Mouse (Mus musculus) left cerebral cortex, postnatal 36 days (tissue): ENCODE data around the gene Ppp2r5d. TPM values are rescaled to one million over a fixed set of nuclear protein-coding genes. Genes with fewer than 3 reads are reported as not detected.

ENCODE experiments used
- DNase-seq, 2 experiments: peaks; one replicate each; pipeline ENCODE4 v3.0.0; 2021 to 2022; ENCODE audit warnings: low spot score in 2 of 2, mixed read lengths in 1 of 2
- intact Hi-C: fragments of 180-260 bp; cut with DNase I; formaldehyde crosslinking; loops from one replicate; pipeline ENCODE4 v1.15.1; 2025
- total RNA-seq, 2 experiments: library from RNA; stranded (reverse); gene quantifications; 2 replicates each; pipeline ENCODE4 v1.2.3; 2021

The Ppp2r5d gene
- total RNA-seq, 2 experiments from 2014 or later, result 81.9 to 84.7 TPM

- intact Hi-C loops, result no loop called here
- no peak for DNase-seq
Measured at GRCm38 (mm10) chr17:46685913-46686312, 19.0 kb downstream of the Ppp2r5d start.

DNA sequence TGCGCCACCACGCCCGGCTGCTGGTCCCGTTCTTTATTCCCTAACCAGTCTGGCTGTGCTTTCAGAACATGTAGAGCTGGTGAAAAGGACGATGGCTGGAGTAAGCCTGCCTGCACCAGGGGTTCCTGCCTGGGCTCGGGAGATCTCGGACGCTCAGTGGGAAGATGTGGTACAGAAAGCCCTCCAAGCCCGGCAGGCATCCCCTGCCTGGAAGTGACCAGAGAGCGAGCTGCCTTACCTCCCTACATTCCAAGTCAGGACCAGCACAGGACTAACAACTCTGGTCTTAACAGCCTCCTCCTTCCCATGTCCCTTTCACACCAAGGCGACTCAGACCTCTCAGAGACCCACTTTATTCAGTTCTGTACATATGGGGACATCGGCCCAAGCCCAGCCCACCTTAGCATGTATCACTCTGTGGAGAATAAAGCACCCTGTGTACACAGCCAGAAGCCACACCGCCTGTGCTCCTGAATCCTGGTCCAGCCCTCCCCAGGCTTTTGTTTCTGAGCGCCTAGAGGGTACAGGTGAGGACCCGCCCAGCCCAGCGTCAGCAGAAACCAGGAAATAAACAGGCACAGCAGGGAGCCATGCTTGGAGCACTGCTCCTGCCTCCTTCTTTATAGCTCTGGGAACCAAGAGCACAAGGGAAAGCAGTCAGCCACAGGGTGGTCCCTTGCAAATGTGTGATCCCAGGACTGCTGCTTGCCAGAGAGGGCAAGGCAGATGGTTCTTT is 22.1 kb downstream of the Ppp2r5d start:
- intact Hi-C loops, result no loop called here
- DNase-seq, result no peak

DNA sequence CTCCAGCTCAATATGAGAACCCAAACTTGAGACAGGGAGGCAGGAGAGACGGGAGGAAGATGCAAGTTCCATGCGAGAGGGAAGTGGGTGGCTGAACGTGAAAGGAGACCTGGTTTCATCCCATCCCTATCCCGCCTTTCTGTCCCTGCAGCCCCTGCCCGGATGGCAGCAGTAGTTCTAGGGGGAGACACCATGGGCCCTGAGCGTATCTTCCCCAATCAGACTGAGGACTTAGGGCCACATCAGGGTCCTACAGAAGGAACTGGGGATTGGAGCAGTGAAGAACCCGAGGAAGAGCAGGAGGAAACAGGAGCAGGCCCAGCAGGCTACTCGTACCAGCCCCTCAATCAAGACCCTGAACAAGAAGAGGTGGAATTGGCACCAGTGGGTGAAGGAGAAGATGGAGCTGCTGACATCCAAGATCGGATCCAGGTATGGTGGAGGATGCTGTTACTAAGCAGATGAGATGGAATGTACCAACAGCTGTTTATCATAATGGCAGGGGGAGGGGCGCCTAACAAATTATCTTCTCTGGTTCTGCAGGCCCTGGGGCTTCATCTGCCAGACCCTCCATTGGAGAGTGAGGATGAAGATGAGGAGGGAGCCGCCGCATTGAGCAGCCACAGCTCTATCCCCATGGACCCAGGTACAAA is 23.3 kb downstream of the Ppp2r5d start:
- no peak for DNase-seq
- intact Hi-C loops, result loop anchor here (2.0 kb wide), 1 partner anchor 35 kb away; the partner anchor contains the start of genes Klc4 and Mrpl2

DNA sequence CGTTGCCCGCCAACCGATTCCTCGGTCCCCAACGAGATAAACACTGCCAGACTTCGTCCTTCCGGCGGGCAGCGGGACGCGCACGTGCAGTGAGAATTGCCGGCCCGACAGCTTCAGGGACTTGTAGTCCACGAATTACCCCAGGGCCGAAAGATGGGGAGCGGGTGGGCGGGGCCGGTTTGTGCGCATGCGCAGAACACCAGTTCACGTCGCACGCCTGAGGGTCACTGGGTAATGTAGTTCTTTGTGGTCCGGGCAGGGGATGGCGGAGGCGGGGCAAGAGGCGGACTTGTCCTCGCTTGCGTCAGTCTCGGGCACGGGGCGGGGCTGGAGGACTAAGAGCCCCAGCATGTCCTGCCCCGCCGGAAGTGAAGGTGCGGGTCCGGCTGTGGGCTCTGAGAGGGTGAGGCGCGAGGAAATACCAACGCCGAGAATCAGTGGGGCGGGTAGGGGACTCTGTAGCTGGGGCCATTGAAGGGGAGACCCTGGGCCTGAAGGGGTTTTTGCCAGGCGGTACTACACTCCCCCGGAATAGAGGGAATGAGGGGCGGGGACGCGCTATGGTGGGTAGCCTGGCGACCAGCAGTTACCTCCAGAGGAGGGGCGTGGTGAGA is 24.0 kb downstream of the Ppp2r5d start, which contains the start of gene Klhdc3:
Gene Klhdc3, minus strand, starts transcription at position 155 of the 614 bp plus-strand sequence.
- DNase-seq, result peak; percentile 96 to 97
- intact Hi-C loops, result loop anchor here (2.0 kb wide), 1 partner anchor 34 kb away; the partner anchor contains the start of genes Klc4 and Mrpl2

DNA sequence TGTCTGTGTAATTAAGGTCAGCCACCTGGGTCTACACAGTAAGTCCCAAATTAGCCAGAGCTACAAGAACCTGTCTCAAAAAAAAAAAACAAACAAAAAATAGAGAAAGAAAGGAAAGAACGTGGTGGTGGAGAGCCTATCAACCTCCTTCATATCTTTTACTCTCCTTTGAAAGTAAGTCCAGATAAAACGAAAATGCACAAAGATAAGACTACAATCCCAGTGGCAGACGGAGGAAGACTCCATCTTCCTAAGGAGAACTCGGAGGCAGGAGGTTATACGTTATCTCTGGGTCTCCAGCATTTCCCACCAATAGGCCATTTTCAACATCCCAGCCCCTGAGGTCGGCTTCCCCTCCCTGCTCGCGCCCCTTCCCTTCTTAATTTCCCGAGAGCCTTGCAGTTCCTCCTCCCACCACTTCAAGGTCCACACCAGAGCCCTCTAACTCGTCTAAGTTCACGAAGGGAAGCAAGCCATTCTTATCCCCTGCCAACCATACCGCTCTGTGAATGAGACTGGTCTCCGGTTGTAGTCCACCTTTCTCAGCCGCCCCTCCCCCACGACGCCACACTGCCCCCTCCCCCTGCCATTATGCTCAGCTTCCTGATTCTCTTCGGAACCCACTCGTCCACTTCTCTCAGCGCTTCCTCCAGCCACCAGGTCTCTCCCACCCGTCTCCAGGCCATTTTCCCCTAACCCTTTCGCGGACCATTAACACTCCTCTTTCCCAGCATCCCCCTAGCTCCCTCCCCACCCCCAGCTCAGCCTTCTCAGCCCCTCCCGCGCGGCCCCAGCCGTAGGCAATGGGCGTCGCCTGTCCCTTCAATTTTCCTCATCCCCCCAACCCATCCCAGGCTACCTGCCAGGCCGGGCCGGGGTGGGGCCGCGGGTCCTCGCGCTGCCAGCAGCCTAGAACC is 24.8 kb downstream of the Ppp2r5d start:
- DNase-seq, result no peak
- intact Hi-C loops, result loop anchor here (2.0 kb wide), 1 partner anchor 33 kb away; the partner anchor contains the start of genes Klc4 and Mrpl2

- intact Hi-C loops, result no loop called here
- DNase-seq, result no peak
Measured at GRCm38 (mm10) chr17:46678911-46679310, 26.0 kb downstream of the Ppp2r5d start.

GRCm38 (mm10) chr17:46678416-46678815 is 26.5 kb downstream of the Ppp2r5d start, which contains the start of gene Mea1:
Mea1 (plus strand) TSS chr17:46678793.
- DNase-seq, result no peak

DNA sequence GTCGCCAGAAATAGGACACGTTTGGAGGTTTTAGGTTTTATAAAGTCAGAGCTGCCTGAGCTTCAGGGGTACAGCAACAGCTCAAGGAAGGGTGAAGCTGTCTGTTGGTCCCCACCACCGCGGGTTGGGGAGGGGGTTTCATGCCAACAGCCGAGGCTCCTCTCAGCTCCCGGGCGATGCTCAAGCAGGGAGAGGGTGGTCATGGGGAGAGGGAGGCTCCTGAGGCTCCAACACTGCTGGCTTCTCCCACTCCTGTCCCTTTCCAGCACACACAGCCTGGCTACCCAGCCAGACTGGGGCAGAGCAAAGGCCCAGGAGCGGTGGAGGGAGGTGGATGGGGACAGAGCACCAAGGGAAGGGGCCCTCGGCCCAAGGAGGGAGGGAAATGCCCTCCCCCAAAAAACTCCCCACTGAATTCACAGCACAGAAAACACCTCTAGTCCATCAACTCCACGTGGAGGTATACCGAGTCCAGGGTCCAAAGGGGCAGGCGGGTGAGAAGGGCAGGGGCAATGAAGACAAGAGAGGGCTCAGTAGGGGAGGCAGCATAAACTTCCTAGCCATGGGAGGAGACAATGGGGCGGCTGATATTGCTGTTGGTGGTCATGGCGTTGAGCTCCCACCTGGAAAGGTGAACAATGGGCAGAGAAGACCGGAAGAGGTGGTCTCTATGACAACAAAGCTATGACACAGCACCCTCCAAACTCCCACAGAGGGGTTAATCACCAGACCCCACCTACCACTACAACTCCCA is 30.2 kb downstream of the Ppp2r5d start:
- DNase-seq, result no peak
- intact Hi-C loops, result loop anchor here (5.0 kb wide), 1 partner anchor 38 kb away; the partner anchor contains the start of gene Pex6

More at GRCm38 (mm10) chr17:46678416-46678815, 26.5 kb downstream of the Ppp2r5d start, which contains the start of gene Mea1:
- intact Hi-C loops, result no loop called here

- DNase-seq, result peak; percentile 88 to 89
- intact Hi-C loops, result loop anchor here (5.0 kb wide), 1 partner anchor 38 kb away; the partner anchor contains the start of gene Pex6
Measured at GRCm38 (mm10) chr17:46673850-46674529, 30.9 kb downstream of the Ppp2r5d start, which contains the start of gene Rrp36. Rrp36 (minus strand) TSS chr17:46674352.

DNA sequence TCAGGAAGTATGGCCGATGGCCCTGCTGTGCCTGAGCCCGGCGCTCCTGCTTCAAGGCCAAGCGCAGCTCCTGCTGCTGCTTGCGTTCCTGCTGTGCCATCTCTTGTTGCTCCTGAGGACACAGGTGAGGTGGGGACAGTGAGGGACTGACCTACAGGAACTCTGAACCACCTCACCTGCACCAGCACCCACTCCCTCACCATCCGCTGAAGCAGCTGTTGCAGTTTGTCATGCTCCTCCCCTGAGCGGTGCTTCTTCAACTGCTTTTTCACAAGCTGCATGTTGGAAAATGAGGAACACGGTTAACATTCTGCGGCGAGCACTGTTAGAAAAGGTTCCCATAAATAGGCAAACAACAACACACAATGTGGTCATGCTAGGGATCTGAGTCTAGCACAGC is 35.0 kb downstream of the Ppp2r5d start:
- no peak for DNase-seq
- intact Hi-C loops, result loop anchor here (5.0 kb wide), 1 partner anchor 42 kb away; the partner anchor contains the start of gene Pex6

DNA sequence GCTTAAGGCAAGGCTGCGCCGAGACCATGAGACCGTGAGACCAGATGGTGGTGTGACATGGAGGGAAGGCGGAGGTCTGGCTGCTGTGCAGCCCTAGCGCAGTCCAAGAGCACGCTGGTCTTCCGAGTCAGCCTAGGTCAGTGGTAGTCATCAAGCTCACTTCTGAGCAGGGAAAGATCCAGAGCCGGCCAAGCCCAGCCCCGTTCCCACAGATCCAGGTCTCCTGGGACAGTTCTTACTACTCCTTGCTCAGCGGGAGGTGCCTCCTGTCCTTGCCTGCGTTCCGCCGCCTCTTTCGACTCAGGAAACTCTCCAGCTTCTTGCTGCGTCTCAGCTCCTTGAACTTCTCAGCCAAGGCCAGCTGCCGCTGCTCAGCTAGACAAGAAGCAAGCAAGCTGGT is 37.2 kb downstream of the Ppp2r5d start:
- intact Hi-C loops, result no loop called here
- no peak for DNase-seq

DNA sequence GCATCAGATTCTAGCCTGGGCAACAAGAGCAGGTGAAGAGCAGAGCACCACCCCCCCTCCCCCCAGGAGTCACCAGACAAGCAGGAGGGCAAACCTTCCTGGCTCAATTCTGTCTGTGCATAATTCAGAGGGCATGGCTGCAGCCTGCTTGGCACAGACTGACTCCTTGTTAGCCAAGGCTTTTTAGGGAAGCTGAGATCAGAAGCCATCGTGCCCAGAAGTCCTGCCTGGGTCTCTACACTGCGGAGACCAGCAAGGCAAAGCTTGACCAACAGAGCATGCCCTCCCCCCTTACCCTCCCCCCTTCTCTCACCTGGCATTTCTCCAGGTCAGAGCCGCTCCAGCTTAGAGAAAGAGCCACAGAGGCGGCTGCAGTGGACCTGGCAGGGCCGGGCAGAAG is 42.2 kb downstream of the Ppp2r5d start:
- DNase-seq, result no peak
- intact Hi-C loops, result no loop called here

DNA sequence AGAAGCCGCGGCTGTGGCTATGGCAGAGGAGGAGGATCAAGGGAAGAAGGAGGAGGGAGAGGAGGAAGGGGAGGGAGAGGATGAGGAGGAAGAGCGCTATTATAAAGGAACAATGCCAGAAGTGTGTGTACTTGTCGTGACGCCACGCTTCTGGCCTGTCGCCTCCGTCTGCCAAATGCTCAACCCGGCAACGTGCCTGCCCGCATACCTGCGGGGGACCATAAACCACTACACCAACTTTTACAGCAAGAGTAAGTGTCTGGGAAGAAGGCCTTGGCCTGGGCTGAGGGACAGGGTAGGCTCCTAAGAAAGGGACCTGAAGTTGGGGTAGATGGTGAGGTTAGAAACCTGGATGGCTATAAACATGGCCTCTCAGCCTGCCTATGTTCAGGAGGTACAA is 42.9 kb downstream of the Ppp2r5d start:
- intact Hi-C loops, result no loop called here
- no peak for DNase-seq

DNA sequence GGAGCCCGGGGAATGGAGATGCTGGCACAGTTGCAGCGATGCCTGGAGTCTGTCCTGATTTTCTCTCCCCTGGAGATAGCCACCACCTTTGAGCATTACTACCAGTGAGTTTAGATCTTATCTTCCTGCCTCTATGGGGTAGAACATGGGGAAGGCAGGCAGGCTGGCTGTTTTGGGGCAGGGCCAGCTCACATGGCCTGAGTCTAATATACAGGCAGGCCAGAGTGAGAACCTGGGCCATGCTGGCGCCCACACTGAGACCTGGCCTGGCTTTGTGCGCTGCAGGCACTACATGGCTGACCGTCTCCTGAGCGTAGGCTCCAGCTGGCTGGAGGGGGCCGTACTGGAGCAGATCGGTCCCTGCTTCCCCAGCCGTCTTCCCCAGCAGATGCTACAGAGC is 43.6 kb downstream of the Ppp2r5d start:
- intact Hi-C loops, result no loop called here
- no peak for DNase-seq

- DNase-seq, result no peak
- intact Hi-C loops, result no loop called here
Measured at GRCm38 (mm10) chr17:46656054-46656453, 48.9 kb downstream of the Ppp2r5d start.

GRCm38 (mm10) chr17:46651755-46652547 is 53.0 kb downstream of the Ppp2r5d start:
- no peak for DNase-seq
- intact Hi-C loops, result no loop called here

DNA sequence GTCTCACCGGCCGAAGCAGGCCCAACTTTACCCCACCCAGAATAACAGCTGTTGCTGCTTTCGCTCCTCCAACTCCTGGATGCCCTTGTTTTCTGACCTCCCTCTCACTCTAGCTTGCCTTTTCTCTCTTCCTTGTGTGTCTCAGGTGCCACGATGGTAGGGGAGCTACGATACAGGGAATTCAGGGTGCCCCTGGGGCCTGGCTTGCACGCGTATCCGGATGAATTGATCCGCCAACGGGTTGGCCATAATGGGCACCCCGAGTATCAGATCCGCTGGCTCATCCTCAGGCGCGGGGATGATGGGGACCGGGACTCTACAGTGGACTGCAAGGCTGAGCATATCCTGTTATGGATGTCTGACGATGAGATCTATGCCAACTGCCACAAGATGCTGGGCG is 53.6 kb downstream of the Ppp2r5d start:
- DNase-seq, result no peak
- intact Hi-C loops, result no loop called here
